Mouse (Mus musculus) gastrocnemius, postnatal 10 days (tissue): ENCODE measurements at regions not wholly inside any gene's neighbourhood (a gene's known extent, or its start where the extent isn't known, plus 50 kb on each side); places are given as distances from the start of the nearest gene placed in this dataset.

Source experiments
- DNase-seq: peaks from one replicate; pipeline ENCODE4 v3.0.0; 2021; ENCODE audit warnings: mixed read lengths

DNA sequence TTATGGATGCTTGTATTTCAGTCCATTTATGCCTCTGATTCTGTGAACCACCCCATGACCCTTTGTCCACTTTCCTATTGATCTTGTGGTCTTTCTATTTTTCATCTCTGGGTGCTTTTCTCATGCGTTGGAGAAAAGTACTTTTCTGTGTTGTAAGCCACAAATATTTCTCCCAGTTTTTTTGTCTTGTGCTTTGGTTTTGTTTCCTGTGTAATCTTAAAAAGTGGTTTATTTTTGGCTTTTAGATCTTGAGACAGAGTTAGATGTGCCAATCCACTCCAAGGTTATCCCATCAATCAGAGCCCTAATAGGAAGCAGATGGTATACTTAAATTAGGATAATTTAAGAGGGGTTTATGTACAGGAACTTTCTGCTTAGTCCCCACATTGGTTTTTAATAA lies 50.0 kb upstream of the Slc22a23 start:
- no peak for DNase-seq
